Mouse (Mus musculus): Measurements from ENCODE around the gene Aacs.
"Not testable (repeated sequence)": the region's sequence is repeated elsewhere in the genome, so short reads cannot be mapped to it uniquely, and the experiment has no call there.

The Aacs gene

GRCm38 (mm10) chr5:125475601-125476285 lies at the start of gene Aacs:
TSS of gene Aacs (plus strand) at chr5:125475814.
- DNase-seq (ENCODE audit: inconsistent ontology term), result peak; percentile 99

- DNase-seq (ENCODE audit: inconsistent ontology term), result peak; percentile 30
Measured at GRCm38 (mm10) chr5:125426343-125426742, 49.3 kb upstream of the Aacs start.

- DNase-seq (ENCODE audit: inconsistent ontology term), result not testable (repeated sequence)
Measured at GRCm38 (mm10) chr5:125432324-125432723, 43.3 kb upstream of the Aacs start.

GRCm38 (mm10) chr5:125433793-125434337 lies 41.7 kb upstream of the Aacs start, which contains the start of gene Dhx37:
TSS of gene Dhx37 (minus strand) at chr5:125434121.
- DNase-seq (ENCODE audit: inconsistent ontology term), result peak; percentile 96

GRCm38 (mm10) chr5:125434347-125434746 lies 41.3 kb upstream of the Aacs start:
- DNase-seq (ENCODE audit: inconsistent ontology term), result not testable (repeated sequence)

- no peak for DNase-seq (ENCODE audit: inconsistent ontology term)
Measured at GRCm38 (mm10) chr5:125440583-125441233, 34.9 kb upstream of the Aacs start.

- DNase-seq (ENCODE audit: inconsistent ontology term), result peak; percentile 85
Measured at GRCm38 (mm10) chr5:125441234-125442114, 34.1 kb upstream of the Aacs start, which contains the start of gene Bri3bp. TSS of gene Bri3bp (plus strand) at chr5:125441568.

- no peak for DNase-seq (ENCODE audit: inconsistent ontology term)
Measured at GRCm38 (mm10) chr5:125442136-125442995, 33.2 kb upstream of the Aacs start.

- no peak for DNase-seq (ENCODE audit: inconsistent ontology term)
Measured at GRCm38 (mm10) chr5:125443335-125443734, 32.3 kb upstream of the Aacs start.

- no peak for DNase-seq (ENCODE audit: inconsistent ontology term)
Measured at GRCm38 (mm10) chr5:125443915-125444314, 31.7 kb upstream of the Aacs start.

- no peak for DNase-seq (ENCODE audit: inconsistent ontology term)
Measured at GRCm38 (mm10) chr5:125444554-125444953, 31.1 kb upstream of the Aacs start.

GRCm38 (mm10) chr5:125446344-125446743 lies 29.3 kb upstream of the Aacs start:
- DNase-seq (ENCODE audit: inconsistent ontology term), result no peak

GRCm38 (mm10) chr5:125448026-125448425 lies 27.6 kb upstream of the Aacs start:
- DNase-seq (ENCODE audit: inconsistent ontology term), result no peak

GRCm38 (mm10) chr5:125448631-125449030 lies 27.0 kb upstream of the Aacs start:
- DNase-seq (ENCODE audit: inconsistent ontology term), result no peak

GRCm38 (mm10) chr5:125449306-125449705 lies 26.3 kb upstream of the Aacs start:
- no peak for DNase-seq (ENCODE audit: inconsistent ontology term)

GRCm38 (mm10) chr5:125452573-125452972 lies 23.0 kb upstream of the Aacs start:
- no peak for DNase-seq (ENCODE audit: inconsistent ontology term)

- DNase-seq (ENCODE audit: inconsistent ontology term), result no peak
Measured at GRCm38 (mm10) chr5:125456100-125456499, 19.5 kb upstream of the Aacs start.

GRCm38 (mm10) chr5:125457538-125457937 lies 18.1 kb upstream of the Aacs start:
- no peak for DNase-seq (ENCODE audit: inconsistent ontology term)

- no peak for DNase-seq (ENCODE audit: inconsistent ontology term)
Measured at GRCm38 (mm10) chr5:125460574-125460973, 15.0 kb upstream of the Aacs start.

- DNase-seq (ENCODE audit: inconsistent ontology term), result no peak
Measured at GRCm38 (mm10) chr5:125461868-125462445, 13.7 kb upstream of the Aacs start.

GRCm38 (mm10) chr5:125465192-125465591 lies 10.4 kb upstream of the Aacs start:
- no peak for DNase-seq (ENCODE audit: inconsistent ontology term)
